Mouse (Mus musculus) thymus, postnatal 25 days (tissue): Measurements from ENCODE around the gene Slc6a5.

ENCODE experiments used
- DNase-seq: peaks from one replicate; pipeline ENCODE4 v3.0.0; 2022

Slc6a5 gene

GRCm38 (mm10) chr7:49909850-49910249, at the start of gene Slc6a5:
Slc6a5 (plus strand) TSS chr7:49910146.
- no peak for DNase-seq

GRCm38 (mm10) chr7:49861196-49861595, 48.8 kb upstream of the Slc6a5 start:
- DNase-seq, result no peak

- DNase-seq, result no peak
These were observed 46.2 kb upstream of the Slc6a5 start for GRCm38 (mm10) chr7:49863753-49864152.

GRCm38 (mm10) chr7:49869656-49870055, 40.3 kb upstream of the Slc6a5 start:
- DNase-seq, result no peak

- no peak for DNase-seq
These were observed 39.7 kb upstream of the Slc6a5 start for GRCm38 (mm10) chr7:49870276-49870675.

GRCm38 (mm10) chr7:49877307-49877706, 32.6 kb upstream of the Slc6a5 start:
- no peak for DNase-seq

GRCm38 (mm10) chr7:49879051-49879450, 30.9 kb upstream of the Slc6a5 start:
- DNase-seq, result no peak

GRCm38 (mm10) chr7:49879998-49880707, 29.8 kb upstream of the Slc6a5 start:
- DNase-seq, result no peak

- DNase-seq, result no peak
These were observed 27.7 kb upstream of the Slc6a5 start for GRCm38 (mm10) chr7:49882288-49882687.

- DNase-seq, result no peak
These were observed 27.1 kb upstream of the Slc6a5 start for GRCm38 (mm10) chr7:49882694-49883389.

- DNase-seq, result no peak
These were observed 22.1 kb upstream of the Slc6a5 start for GRCm38 (mm10) chr7:49887776-49888390.

- DNase-seq, result no peak
These were observed 15.2 kb upstream of the Slc6a5 start for GRCm38 (mm10) chr7:49894786-49895185.

- DNase-seq, result no peak
These were observed 14.7 kb upstream of the Slc6a5 start for GRCm38 (mm10) chr7:49895296-49895695.

- no peak for DNase-seq
These were observed 7.9 kb upstream of the Slc6a5 start for GRCm38 (mm10) chr7:49902003-49902552.

- DNase-seq, result no peak
These were observed 2.5 kb upstream of the Slc6a5 start for GRCm38 (mm10) chr7:49907191-49908171.

- no peak for DNase-seq
These were observed 1.6 kb upstream of the Slc6a5 start for GRCm38 (mm10) chr7:49908181-49908855.

GRCm38 (mm10) chr7:49908990-49909411, 945 bp upstream of the Slc6a5 start:
- DNase-seq, result no peak

- no peak for DNase-seq
These were observed 415 bp downstream of the Slc6a5 start for GRCm38 (mm10) chr7:49910361-49910760.

- no peak for DNase-seq
These were observed 1.4 kb downstream of the Slc6a5 start for GRCm38 (mm10) chr7:49911147-49911946.

- DNase-seq, result no peak
These were observed 2.0 kb downstream of the Slc6a5 start for GRCm38 (mm10) chr7:49911947-49912262.

GRCm38 (mm10) chr7:49913164-49913563, 3.2 kb downstream of the Slc6a5 start:
- DNase-seq, result no peak
